ENCODE assay signal across 7 mouse cellular contexts in the genomic region with DNA sequence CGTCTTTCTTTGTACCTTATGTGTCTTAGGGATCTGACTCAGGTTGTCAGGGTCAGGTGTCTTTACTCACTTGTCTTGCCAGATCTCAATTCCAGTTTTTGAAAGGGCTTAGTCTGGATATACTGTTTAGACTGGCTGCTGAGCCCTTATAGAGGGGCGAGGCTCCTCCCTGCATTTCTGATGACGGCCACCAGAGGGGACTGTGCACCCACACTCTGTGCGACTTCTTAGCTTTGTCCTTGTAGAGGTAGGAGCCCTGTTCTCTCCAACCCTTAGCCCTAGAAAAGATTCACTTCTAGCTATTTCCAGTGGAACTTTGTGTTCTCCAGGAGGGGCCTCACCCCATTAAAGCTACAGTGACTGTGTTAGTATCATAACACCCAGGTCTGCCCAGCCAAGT.
DNase-seq lines count a peak whose midpoint lies in the region; ATAC-seq and TF ChIP-seq lines count a peak whose summit lies in the region.

No protein-coding gene starts in this region.

- H3K4me3 ChIP-seq in kidney, adult 2 months (ENCODE audit: insufficient read depth, low read depth, low read length), result no peak overlapping the region
- H3K4me3 ChIP-seq in limb, embryonic 11.5 days (ENCODE audit: low read depth, low read length), result no peak overlapping the region
- no peak overlapping the region for H3K4me3 ChIP-seq in midbrain, embryonic 16.5 days (ENCODE audit: low read depth, low read length)
- H3K4me3 ChIP-seq in spleen, adult 2 months (ENCODE audit: extremely low read depth, insufficient read depth, insufficient read length), result no peak overlapping the region

- H3K27ac ChIP-seq in kidney, adult 2 months (ENCODE audit: insufficient read depth, low read depth, low read length), result no peak overlapping the region
- H3K27ac ChIP-seq in limb, embryonic 11.5 days (replicated peaks; ENCODE audit: low read depth, low read length), result no peak overlapping the region
- H3K27ac ChIP-seq in midbrain, embryonic 16.5 days (ENCODE audit: low read length), result no peak overlapping the region
- H3K27ac ChIP-seq in spleen, adult 2 months (ENCODE audit: insufficient read depth, low read length), result no peak overlapping the region

- peak; percentile 88 for TF ChIP-seq CTCF in kidney, adult 2 months (conservative IDR thresholded peaks at IDR 0.05; ENCODE audit: insufficient read depth, insufficient read length, low read depth, low read length)
- peak; percentile 96; the same call in 1 of the 2 replicates for TF ChIP-seq CTCF in spleen, adult 2 months (IDR thresholded peaks at IDR 0.05; ENCODE audit: extremely low read depth, insufficient read depth, insufficient read length, insufficient replicate concordance)

- H3K4me1 ChIP-seq in kidney, adult 2 months (ENCODE audit: control insufficient read depth, insufficient read depth, low read length), result peaks cover 25% of the 10 kb centered on the region
- peaks cover 4% of the 10 kb centered on the region; the same call in 1 of the 2 replicates for H3K4me1 ChIP-seq in limb, embryonic 11.5 days (ENCODE audit: control insufficient read depth, insufficient read depth, low read length)
- no peaks in the 10 kb centered on the region for H3K4me1 ChIP-seq in midbrain, embryonic 16.5 days (ENCODE audit: control insufficient read depth, insufficient read depth, low read length)
- no peaks in the 10 kb centered on the region for H3K4me1 ChIP-seq in spleen, adult 2 months (ENCODE audit: control insufficient read depth, insufficient read depth, insufficient read length)

- H3K9ac ChIP-seq in limb, embryonic 11.5 days (ENCODE audit: low read length), result no peak overlapping the region
- H3K9ac ChIP-seq in midbrain, embryonic 16.5 days (ENCODE audit: low read depth, low read length), result no peak overlapping the region

- no peak for ATAC-seq in limb, embryonic 11.5 days (ENCODE audit: insufficient number of reproducible peaks, low FRiP score, low TSS enrichment, low read depth)
- ATAC-seq in midbrain, embryonic 16.5 days, result peak; percentile 88

- no peaks in the 10 kb centered on the region for H3K36me3 ChIP-seq in kidney, adult 2 months (ENCODE audit: control insufficient read depth, insufficient read depth, low read length)
- no peaks in the 10 kb centered on the region for H3K36me3 ChIP-seq in limb, embryonic 11.5 days (ENCODE audit: control insufficient read depth, insufficient read depth, low read length)
- no peaks in the 10 kb centered on the region for H3K36me3 ChIP-seq in midbrain, embryonic 16.5 days (ENCODE audit: control insufficient read depth, insufficient read depth, low read length)
- H3K36me3 ChIP-seq in spleen, adult 2 months (ENCODE audit: control insufficient read depth, insufficient read depth, low read length), result no peaks in the 10 kb centered on the region

- intact Hi-C loops in gastrocnemius, postnatal 14 days (cut with DNase I; ENCODE audit: low total_unique reads), result no loop called here

- no peaks in the 10 kb centered on the region for H3K9me3 ChIP-seq in limb, embryonic 11.5 days (ENCODE audit: control insufficient read depth, low read length)
- no peaks in the 10 kb centered on the region for H3K9me3 ChIP-seq in midbrain, embryonic 16.5 days (replicated peaks; ENCODE audit: control insufficient read depth, low read length, poor library complexity, severe bottlenecking)

- TF ChIP-seq POLR2A in kidney, adult 2 months (IDR thresholded peaks at IDR 0.05; ENCODE audit: low read depth, low read length), result no peak
- TF ChIP-seq POLR2A in spleen, adult 2 months (IDR thresholded peaks at IDR 0.05; ENCODE audit: low read depth, low read length), result no peak

- H3K4me2 ChIP-seq in limb, embryonic 11.5 days (ENCODE audit: low read depth, severe bottlenecking), result no peak overlapping the region
- no peak overlapping the region for H3K4me2 ChIP-seq in midbrain, embryonic 16.5 days (ENCODE audit: low read length)

- no peaks in the 10 kb centered on the region for H3K27me3 ChIP-seq in kidney, adult 2 months (replicated peaks; ENCODE audit: control insufficient read depth, insufficient read depth, low read length)
- no peaks in the 10 kb centered on the region for H3K27me3 ChIP-seq in limb, embryonic 11.5 days (ENCODE audit: control insufficient read depth, insufficient read depth, low read length)
- no peaks in the 10 kb centered on the region for H3K27me3 ChIP-seq in midbrain, embryonic 16.5 days (ENCODE audit: control insufficient read depth, insufficient read depth, low read depth, low read length)
- H3K27me3 ChIP-seq in spleen, adult 2 months (ENCODE audit: control insufficient read depth, insufficient read depth, low read length), result no peaks in the 10 kb centered on the region

- peak; percentile 80 for DNase-seq in ZHBTc4 (ENCODE audit: low read depth, low spot score)
- DNase-seq in cerebellum, postnatal 36 days, result peak; percentile 84 to 88
- DNase-seq in gastrocnemius, postnatal 14 days, result peak; percentile 76
- DNase-seq in kidney, adult 2 months, result peak; percentile 85
- DNase-seq in limb, embryonic 11.5 days (ENCODE audit: low spot score), result peak; percentile 88
- peak; percentile 61 to 78 for DNase-seq in spleen, adult 2 months (ENCODE audit: low read depth in 1 of 2, low spot score in 2 of 2)

- 16% methylated on average over 4 of the region's 4 CpGs for WGBS in kidney, adult 2 months
- WGBS in limb, embryonic 11.5 days, result 13% methylated on average over 4 of the region's 4 CpGs
- 15% methylated on average over 4 of the region's 4 CpGs for WGBS in midbrain, embryonic 16.5 days
- WGBS in spleen, adult 2 months, result 20% methylated on average over 4 of the region's 4 CpGs
